Mouse (Mus musculus): ENCODE results near the gene 1700003F12Rik. TPM values are rescaled to one million over a fixed set of nuclear protein-coding genes. Genes with fewer than 3 reads are reported as not detected.
A peak's percentile ranks its signal among the peaks of the same experiment; 100 is the strongest.

Gene 1700003F12Rik
- polyA plus RNA-seq (2016; fragmentation: Nextera tagmentation; extraction: Ambion mirVana): 2.3 and 2.5 TPM in 2 replicates

GRCm38 (mm10) chr2:154546711-154547110 is at the start of gene 1700003F12Rik:
Gene 1700003F12Rik (plus strand): TSS chr2:154547085.
- Histone ChIP-seq H3K36me3 (replicated peaks) (no peaks in the 10 kb centered on the region; the same call in 1 of the 2 replicates), H3K27me3 (peaks cover 21% of the 10 kb centered on the region), H3K4me3 (replicated peaks) (no peak within 1 kb of the TSS), H3K27ac (no peak within 1 kb of the TSS), H3K4me2 (no peak within 1 kb of the TSS), H3K4me1 (peaks cover 20% of the 10 kb centered on the region), H3K9ac (no peak within 1 kb of the TSS), H3K9me3 (no peaks in the 10 kb centered on the region)
- WGBS: 92% methylated on average over 10 of the region's 10 CpGs
- ATAC-seq (ENCODE audit: low FRiP score): no peak

- Histone ChIP-seq H3K27me3 (no peaks in the 10 kb centered on the region), H3K4me1 (0 out of 2 replicates have a peak, but pooled peaks cover 2% of the 10 kb centered on the region), H3K27ac (no peak overlapping the region), H3K36me3 (replicated peaks) (peaks cover 4% of the 10 kb centered on the region; the same call in 1 of the 2 replicates), H3K4me2 (no peak overlapping the region), H3K9ac (no peak overlapping the region), H3K9me3 (no peaks in the 10 kb centered on the region), H3K4me3 (replicated peaks) (no peak overlapping the region)
- WGBS: 74% methylated on average over 5 of the region's 5 CpGs
- no peak for ATAC-seq (ENCODE audit: low FRiP score)
These were observed 48.3 kb upstream of the 1700003F12Rik start for GRCm38 (mm10) chr2:154498571-154498970.

GRCm38 (mm10) chr2:154499717-154500247 is 47.1 kb upstream of the 1700003F12Rik start:
- H3K36me3 ChIP-seq (replicated peaks): peaks cover 6% of the 10 kb centered on the region; the same call in 1 of the 2 replicates
- no peak overlapping the region for H3K4me2 ChIP-seq
- H3K4me1 ChIP-seq: 0 out of 2 replicates have a peak, but pooled peaks cover 2% of the 10 kb centered on the region
- no peaks in the 10 kb centered on the region for H3K27me3 ChIP-seq
- no peak overlapping the region for H3K4me3 ChIP-seq (replicated peaks)
- WGBS: 90% methylated on average over 2 of the region's 2 CpGs
- no peaks in the 10 kb centered on the region for H3K9me3 ChIP-seq
- no peak overlapping the region for H3K27ac ChIP-seq
- ATAC-seq (ENCODE audit: low FRiP score): no peak
- no peak overlapping the region for H3K9ac ChIP-seq

- Histone ChIP-seq H3K36me3 (replicated peaks) (peaks cover 13% of the 10 kb centered on the region; the same call in 1 of the 2 replicates), H3K9ac (no peak overlapping the region), H3K27me3 (no peaks in the 10 kb centered on the region), H3K27ac (no peak overlapping the region), H3K4me3 (replicated peaks) (no peak overlapping the region), H3K4me1 (0 out of 2 replicates have a peak, but pooled peaks cover 2% of the 10 kb centered on the region), H3K4me2 (no peak overlapping the region), H3K9me3 (no peaks in the 10 kb centered on the region)
- ATAC-seq (ENCODE audit: low FRiP score): no peak
- WGBS: 94% methylated on average over 3 of the region's 3 CpGs
These were observed 46.1 kb upstream of the 1700003F12Rik start for GRCm38 (mm10) chr2:154500758-154501157.

GRCm38 (mm10) chr2:154507076-154507475 is 39.8 kb upstream of the 1700003F12Rik start:
- WGBS: 39% methylated on average over 2 of the region's 2 CpGs
- peaks cover 50% of the 10 kb centered on the region for H3K36me3 ChIP-seq (replicated peaks)
- no peaks in the 10 kb centered on the region for H3K27me3 ChIP-seq
- ATAC-seq (ENCODE audit: low FRiP score): no peak
- H3K4me3 ChIP-seq (replicated peaks): no peak overlapping the region
- peaks cover 3% of the 10 kb centered on the region; the same call in 1 of the 2 replicates for H3K4me1 ChIP-seq
- H3K27ac ChIP-seq: peak overlapping the region; percentile 82; the same call in 1 of the 2 replicates
- no peak overlapping the region for H3K9ac ChIP-seq
- H3K4me2 ChIP-seq: no peak overlapping the region
- no peaks in the 10 kb centered on the region for H3K9me3 ChIP-seq

- no peak overlapping the region for H3K4me3 ChIP-seq (replicated peaks)
- 77% methylated on average over 9 of the region's 9 CpGs for WGBS
- peaks cover 57% of the 10 kb centered on the region for H3K36me3 ChIP-seq (replicated peaks)
- H3K27ac ChIP-seq: peak overlapping the region; percentile 82
- no peak for ATAC-seq (ENCODE audit: low FRiP score)
- H3K9ac ChIP-seq: no peak overlapping the region
- peaks cover 3% of the 10 kb centered on the region; the same call in 1 of the 2 replicates for H3K4me1 ChIP-seq
- no peaks in the 10 kb centered on the region for H3K27me3 ChIP-seq
- H3K4me2 ChIP-seq: no peak overlapping the region
- no peaks in the 10 kb centered on the region for H3K9me3 ChIP-seq
These were observed 39.2 kb upstream of the 1700003F12Rik start for GRCm38 (mm10) chr2:154507566-154508283.

GRCm38 (mm10) chr2:154508450-154508849 is 38.4 kb upstream of the 1700003F12Rik start:
- H3K36me3 ChIP-seq (replicated peaks): peaks cover 58% of the 10 kb centered on the region
- 90% methylated on average over 4 of the region's 4 CpGs for WGBS
- no peaks in the 10 kb centered on the region for H3K9me3 ChIP-seq
- H3K27ac ChIP-seq: no peak overlapping the region
- ATAC-seq (ENCODE audit: low FRiP score): no peak
- H3K4me2 ChIP-seq: no peak overlapping the region
- H3K9ac ChIP-seq: 0 out of 2 replicates have a peak overlapping the region, but pooled peaks have one; percentile 4
- peaks cover 3% of the 10 kb centered on the region; the same call in 1 of the 2 replicates for H3K4me1 ChIP-seq
- H3K4me3 ChIP-seq (replicated peaks): no peak overlapping the region
- no peaks in the 10 kb centered on the region for H3K27me3 ChIP-seq

GRCm38 (mm10) chr2:154510141-154510540 is 36.7 kb upstream of the 1700003F12Rik start:
- no peak overlapping the region for H3K4me2 ChIP-seq
- ATAC-seq (ENCODE audit: low FRiP score): no peak
- H3K4me1 ChIP-seq: peaks cover 3% of the 10 kb centered on the region; the same call in 1 of the 2 replicates
- no peaks in the 10 kb centered on the region for H3K9me3 ChIP-seq
- no peaks in the 10 kb centered on the region for H3K27me3 ChIP-seq
- H3K9ac ChIP-seq: no peak overlapping the region
- 94% methylated on average over 3 of the region's 3 CpGs for WGBS
- no peak overlapping the region for H3K27ac ChIP-seq
- peaks cover 54% of the 10 kb centered on the region for H3K36me3 ChIP-seq (replicated peaks)
- H3K4me3 ChIP-seq (replicated peaks): no peak overlapping the region

GRCm38 (mm10) chr2:154516944-154517343 is 29.9 kb upstream of the 1700003F12Rik start:
- H3K4me2 ChIP-seq: no peak overlapping the region
- WGBS: 88% methylated on average over 3 of the region's 3 CpGs

GRCm38 (mm10) chr2:154517424-154517823 is 29.5 kb upstream of the 1700003F12Rik start:
- Histone ChIP-seq H3K4me3 (replicated peaks) (no peak overlapping the region), H3K4me1 (no peaks in the 10 kb centered on the region; the same call in 1 of the 2 replicates), H3K9me3 (no peaks in the 10 kb centered on the region), H3K4me2 (no peak overlapping the region), H3K9ac (no peak overlapping the region), H3K36me3 (replicated peaks) (peaks cover 41% of the 10 kb centered on the region), H3K27ac (no peak overlapping the region), H3K27me3 (no peaks in the 10 kb centered on the region)
- ATAC-seq (ENCODE audit: low FRiP score): no peak
- WGBS: 93% methylated on average over 5 of the region's 5 CpGs

More at GRCm38 (mm10) chr2:154516944-154517343, 29.9 kb upstream of the 1700003F12Rik start:
- H3K4me1 ChIP-seq: no peaks in the 10 kb centered on the region; the same call in 1 of the 2 replicates
- H3K4me3 ChIP-seq (replicated peaks): no peak overlapping the region
- peaks cover 44% of the 10 kb centered on the region for H3K36me3 ChIP-seq (replicated peaks)
- no peak overlapping the region for H3K9ac ChIP-seq
- no peak for ATAC-seq (ENCODE audit: low FRiP score)
- H3K27me3 ChIP-seq: no peaks in the 10 kb centered on the region
- no peaks in the 10 kb centered on the region for H3K9me3 ChIP-seq
- H3K27ac ChIP-seq: no peak overlapping the region

GRCm38 (mm10) chr2:154521449-154521848 is 25.4 kb upstream of the 1700003F12Rik start:
- H3K4me1 ChIP-seq: no peaks in the 10 kb centered on the region; the same call in 1 of the 2 replicates
- peaks cover 59% of the 10 kb centered on the region for H3K36me3 ChIP-seq (replicated peaks)
- no peaks in the 10 kb centered on the region for H3K9me3 ChIP-seq
- H3K27me3 ChIP-seq: no peaks in the 10 kb centered on the region
- H3K9ac ChIP-seq: no peak overlapping the region
- no peak overlapping the region for H3K4me2 ChIP-seq
- H3K4me3 ChIP-seq (replicated peaks): no peak overlapping the region
- no peak for ATAC-seq (ENCODE audit: low FRiP score)
- H3K27ac ChIP-seq: no peak overlapping the region

- Histone ChIP-seq H3K4me2 (no peak overlapping the region), H3K4me3 (replicated peaks) (no peak overlapping the region), H3K27ac (no peak overlapping the region), H3K36me3 (replicated peaks) (peaks cover 53% of the 10 kb centered on the region), H3K27me3 (no peaks in the 10 kb centered on the region), H3K9ac (no peak overlapping the region), H3K4me1 (no peaks in the 10 kb centered on the region; the same call in 1 of the 2 replicates), H3K9me3 (no peaks in the 10 kb centered on the region)
- no peak for ATAC-seq (ENCODE audit: low FRiP score)
- WGBS: 93% methylated on average over 5 of the region's 5 CpGs
These were observed 24.6 kb upstream of the 1700003F12Rik start for GRCm38 (mm10) chr2:154522334-154522733.
